Mouse (Mus musculus) kidney, postnatal 14 days (tissue): Measurements from ENCODE around the gene Zmiz1.

Source experiments
- DNase-seq: peaks from one replicate; pipeline ENCODE4 v3.0.0; 2022; ENCODE audit warnings: mixed read lengths

Gene Zmiz1

DNA sequence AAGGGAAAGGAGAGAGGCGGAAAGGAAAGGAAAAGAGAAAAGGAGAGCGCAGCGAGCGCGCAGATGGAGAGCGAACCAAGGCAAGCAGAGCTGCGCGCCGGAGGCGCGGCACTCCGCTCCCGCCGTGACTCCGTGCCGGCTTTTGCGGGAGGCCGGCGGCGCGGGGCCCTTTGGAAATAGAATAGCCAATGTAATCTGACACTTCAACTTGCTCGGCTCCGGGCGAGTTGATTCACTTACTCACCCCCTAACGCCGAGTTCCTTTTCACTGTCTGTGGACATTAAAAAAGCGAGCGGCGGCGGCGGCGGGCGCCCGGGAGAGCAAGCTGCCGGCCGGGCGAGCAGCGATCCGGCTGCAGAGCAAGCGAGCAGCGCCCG, at the start of gene Zmiz1:
Gene Zmiz1, plus strand, starts transcription at position 170 of the 378 bp plus-strand sequence.
- peak; percentile 96 for DNase-seq

DNA sequence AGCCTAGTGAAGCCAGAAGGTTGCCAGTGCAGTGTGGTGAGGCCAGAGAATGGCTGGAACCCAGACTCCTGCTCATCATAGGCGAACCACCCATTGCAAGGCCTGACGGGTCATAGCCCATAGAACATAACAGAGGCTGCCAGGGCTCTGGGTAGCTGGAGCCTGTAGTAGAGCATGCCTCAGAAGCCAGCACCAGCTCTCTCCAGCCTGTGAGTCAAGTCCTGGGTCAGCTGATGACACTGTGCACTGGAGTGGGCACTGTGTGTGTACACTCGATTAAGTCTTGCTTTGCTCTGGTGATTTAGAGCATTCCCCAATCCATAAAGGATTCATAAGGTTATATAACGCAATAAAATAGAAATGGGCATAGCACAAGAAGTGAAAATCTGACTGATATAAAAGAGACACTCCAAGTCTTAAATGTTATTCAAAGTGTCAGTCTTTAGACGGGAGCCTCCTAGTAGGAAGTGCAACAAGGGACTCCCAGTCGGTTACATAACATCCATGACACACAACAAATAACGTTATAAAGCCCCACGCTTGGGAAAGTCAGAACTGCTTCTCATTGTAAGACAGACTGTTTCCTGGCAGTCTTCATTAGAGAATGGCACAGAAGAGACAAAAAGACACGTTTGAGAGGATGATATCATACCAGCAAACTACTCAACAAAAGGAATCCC, 47.0 kb upstream of the Zmiz1 start:
- DNase-seq = no peak

DNA sequence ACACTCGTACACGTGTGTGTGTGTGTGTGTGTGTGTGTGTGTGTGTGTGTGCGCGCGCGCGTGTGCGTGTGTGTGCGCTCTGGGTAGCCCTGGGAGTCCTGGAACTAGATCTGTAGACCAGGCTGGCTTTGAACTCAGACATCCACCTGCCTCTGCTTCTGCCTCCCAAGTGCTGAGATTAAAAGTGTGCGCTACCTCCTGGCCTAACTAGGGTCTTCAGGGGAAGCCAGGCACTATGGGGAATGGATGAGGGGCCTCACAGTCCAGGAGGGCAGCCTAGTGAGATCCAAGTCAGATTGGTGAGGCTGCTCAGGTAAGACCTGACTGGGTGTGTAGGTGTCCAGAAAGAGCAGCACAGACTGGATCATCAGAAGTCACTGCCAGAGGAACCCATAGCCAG, 46.2 kb upstream of the Zmiz1 start:
- no peak for DNase-seq

DNA sequence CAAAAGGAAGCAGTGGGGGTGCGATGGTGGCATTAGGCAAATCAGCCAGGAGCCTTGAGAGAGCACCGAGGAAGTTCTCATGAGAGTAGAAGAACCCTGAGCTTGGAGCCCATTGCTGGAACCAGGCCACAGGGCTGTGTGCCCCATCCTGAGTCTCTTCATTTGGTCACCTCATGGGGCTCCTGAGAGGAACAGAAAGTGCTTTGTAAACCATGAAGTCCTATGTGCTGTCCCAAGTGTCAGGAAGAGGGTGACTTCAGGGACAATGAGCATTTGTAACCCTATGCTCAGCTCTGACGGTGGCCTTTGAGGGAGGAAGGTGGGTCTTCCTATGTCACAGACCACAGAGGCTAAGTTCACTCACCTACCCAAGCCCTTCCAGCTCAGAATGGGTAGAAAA, 45.5 kb upstream of the Zmiz1 start:
- no peak for DNase-seq

DNA sequence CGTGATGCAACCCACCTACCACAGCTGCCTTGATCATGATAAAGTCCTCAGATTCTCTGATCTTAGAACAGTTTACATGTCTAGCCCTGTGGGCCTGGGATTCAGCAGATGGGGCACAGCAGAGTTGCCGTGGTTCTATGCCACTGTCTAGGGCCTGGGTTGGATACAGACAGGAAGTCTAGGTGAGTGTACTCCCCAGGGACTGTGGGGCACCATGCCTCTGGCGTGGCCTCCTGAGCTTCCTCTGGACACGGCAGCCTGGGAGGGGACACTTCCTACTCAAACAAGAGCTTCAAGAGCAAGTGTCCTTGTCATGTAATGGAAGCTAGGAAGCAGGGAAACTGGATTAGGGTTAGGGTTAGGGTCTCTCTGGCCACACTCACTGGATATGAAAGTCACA, 44.9 kb upstream of the Zmiz1 start:
- DNase-seq = no peak

DNA sequence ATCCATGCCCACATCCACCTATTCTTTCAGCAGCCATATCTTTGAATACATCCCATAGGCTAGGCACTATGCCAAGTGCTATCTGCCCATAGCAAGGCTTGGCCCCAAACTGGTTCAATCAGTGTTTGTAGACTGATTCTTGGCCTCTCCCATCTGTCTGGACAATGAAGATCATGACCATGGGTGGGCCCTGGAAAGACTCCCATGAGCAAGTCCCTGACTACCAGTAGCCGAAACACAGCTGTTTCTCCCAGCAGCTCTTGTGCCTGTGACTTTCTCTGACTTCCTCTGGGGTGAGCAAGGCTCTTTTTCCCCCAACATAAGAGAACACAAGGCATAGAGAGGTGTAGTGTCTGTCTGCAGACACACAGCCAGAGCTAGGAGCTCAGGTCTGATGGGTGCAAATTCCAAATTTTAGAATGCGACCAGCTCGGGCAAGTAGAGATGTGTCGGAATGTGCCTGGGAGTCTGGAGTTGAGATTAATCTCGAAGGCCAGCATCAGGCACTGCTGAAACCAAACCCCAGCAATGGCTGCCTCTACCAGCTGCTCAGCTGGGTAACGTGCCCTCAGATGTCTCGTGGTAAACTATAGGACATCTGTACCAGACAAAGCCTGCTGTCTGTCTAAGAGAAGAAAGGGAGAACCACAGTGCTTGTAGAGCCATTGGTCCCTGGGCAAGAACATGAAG, 38.8 kb upstream of the Zmiz1 start:
- DNase-seq = no peak

DNA sequence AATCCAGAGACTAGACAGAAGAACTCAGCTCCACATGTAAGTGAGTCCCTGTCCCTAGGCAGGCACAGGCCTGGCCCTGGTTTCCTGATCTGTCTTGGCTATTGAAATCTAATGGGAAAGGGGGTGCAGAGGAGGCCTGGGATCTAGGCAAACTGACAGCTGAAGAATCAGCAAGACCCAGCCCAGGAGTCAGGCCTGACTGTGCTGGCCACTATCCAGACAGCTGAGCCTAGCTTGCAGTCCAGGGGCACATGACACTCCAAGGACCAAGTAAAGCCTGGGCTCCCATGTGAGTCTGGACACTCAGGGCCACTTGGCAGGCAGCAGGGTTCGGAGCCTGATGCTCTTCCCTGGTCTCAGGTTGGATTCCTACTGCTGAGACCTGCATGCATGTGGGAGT, 38.0 kb upstream of the Zmiz1 start:
- DNase-seq = peak; percentile 62

DNA sequence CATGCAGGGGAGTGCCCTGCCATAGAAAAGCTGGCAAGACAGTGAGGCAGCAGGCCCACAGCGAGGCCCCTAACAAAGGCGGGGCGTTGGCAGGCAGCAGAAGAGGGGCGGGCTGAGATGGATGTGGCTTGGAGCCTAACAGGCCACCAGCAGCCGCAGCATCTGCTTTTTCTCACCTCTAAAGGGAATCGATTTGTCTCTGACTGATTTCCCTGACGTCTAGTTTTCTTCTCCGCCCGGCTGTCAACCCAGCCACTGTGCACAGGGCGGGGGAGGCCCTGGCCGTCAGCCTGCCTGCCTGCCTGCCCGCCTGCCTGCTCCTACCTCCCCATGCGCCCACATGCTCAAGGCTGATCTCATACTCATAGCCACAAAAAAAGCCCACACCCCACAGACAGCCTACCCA, 37.4 kb upstream of the Zmiz1 start:
- no peak for DNase-seq

DNA sequence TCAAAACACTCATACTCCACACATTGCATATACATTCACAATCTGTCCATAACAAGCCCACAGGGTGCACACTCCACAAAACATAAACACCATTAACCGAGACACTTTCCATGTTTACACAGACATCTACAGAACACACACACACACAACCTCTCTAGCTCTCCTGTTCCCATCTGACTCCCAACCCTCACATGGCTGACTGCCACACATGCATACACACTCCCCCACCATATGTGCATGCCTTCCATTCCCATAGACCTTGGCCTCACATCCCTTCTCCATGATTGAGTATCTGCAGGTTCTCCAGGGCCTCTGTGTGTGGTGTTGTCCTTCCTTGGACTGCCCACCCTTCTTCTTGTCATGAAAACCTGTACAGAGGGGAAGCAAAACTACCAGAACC, 36.0 kb upstream of the Zmiz1 start:
- no peak for DNase-seq

DNA sequence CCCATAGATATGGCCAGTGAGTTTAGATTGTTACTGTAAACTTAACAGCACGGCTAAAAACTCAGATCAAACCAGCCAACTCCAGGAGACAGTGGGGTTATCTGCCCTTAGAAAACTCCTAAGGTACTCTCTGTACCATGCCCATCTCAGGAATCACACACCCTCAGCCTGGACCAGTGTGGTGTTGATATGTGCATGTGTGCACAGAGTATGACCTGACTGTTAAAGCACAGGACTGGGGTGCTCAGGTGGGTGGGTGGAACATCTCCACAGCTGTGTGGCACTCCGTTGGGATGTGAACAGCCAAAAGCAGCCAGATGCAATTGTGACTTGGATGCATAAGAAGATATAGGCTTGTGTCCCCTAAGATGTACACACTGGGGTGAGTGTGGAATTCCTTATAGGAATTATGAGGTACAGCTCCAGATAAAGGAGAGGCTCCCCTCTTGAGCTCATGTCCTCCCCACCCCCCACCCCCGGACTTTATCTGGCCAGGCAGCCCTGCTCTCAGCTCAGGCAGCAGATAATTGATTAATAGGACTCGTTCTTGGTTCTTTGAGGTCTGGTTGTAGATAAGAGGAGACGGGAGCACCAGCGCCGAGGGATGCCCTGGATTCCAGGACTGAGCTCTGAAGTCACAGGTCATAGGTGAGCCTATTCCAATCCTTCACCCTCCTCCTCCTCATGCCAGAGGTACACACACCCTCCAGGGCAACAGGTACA, 35.1 kb upstream of the Zmiz1 start:
- DNase-seq = no peak

DNA sequence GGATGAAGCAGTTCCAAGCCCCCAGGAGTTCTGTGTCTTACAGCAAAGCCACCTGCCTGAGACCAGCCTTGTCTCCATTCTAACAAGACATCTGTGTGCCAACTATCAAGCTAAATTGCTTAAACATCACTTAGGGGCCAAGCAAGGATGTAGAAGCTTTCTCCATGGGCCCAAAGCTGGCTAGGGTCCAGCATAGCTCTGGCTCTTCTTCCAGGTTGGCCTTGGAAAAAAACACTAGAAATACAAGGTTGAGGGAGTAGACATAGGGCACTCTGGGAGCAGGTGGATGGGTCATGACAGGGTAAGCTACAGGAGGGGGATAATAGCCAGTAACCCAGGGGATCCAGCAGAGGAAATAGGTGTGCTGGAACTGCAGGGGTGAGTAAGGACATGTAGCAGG, 20.7 kb upstream of the Zmiz1 start:
- no peak for DNase-seq

DNA sequence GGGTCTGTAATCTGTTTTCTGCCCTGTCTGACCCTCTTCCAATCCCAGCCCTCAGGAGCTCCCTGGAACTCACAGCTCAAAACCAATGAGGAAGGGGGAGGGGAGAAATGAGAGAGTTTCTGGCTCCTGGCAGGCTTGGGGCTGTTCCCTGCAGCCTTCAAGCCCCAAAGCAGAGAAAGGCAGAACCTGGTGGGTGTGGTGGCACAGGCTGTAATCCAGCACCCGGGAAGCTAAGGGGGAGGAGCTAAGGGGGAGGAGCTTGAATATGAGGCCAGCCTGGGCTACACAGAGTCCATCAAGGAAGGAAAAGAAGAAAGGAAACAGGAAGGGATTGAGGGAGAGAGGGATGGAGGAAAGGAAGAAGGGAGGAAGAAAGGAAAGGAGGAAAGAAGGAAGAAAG, 18.9 kb upstream of the Zmiz1 start:
- no peak for DNase-seq

DNA sequence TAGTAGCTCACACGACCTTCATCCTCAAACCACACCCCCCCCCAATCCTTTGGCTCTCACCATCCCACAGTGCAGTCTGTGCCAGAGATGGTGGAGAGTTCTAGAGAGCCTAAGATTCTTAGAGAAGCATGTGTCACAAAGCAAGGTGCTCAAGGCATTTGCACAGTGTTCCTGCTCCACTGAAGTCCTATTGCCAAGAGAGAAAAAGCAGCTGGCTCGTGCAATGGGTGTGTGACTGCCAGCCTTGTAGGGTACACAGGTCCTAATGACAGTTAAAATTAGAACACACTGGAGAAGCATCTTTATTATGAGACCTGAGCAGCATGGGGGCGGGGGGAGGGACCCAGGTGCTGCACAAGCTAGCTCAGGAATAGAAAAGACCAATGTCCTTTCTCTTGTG, 18.2 kb upstream of the Zmiz1 start:
- no peak for DNase-seq

DNA sequence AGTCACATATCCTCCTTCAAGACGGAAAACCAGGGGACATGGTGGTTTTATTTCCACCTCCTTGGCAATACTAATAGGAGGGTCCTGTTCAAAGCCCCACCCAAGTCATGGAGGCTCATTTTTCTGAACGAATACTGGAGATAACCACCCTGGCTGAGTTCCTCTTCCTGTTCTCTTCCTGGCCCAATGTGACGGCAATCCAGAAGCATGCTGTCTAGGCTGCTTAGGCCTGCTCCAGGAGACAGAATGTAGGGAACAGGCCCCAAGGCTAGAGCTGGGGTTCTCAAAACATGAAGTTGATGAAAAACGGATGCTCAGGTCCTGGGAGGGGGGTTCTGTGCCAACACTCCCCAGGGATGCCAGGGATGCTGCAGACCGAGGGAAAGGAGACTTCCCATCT, 17.5 kb upstream of the Zmiz1 start:
- no peak for DNase-seq

DNA sequence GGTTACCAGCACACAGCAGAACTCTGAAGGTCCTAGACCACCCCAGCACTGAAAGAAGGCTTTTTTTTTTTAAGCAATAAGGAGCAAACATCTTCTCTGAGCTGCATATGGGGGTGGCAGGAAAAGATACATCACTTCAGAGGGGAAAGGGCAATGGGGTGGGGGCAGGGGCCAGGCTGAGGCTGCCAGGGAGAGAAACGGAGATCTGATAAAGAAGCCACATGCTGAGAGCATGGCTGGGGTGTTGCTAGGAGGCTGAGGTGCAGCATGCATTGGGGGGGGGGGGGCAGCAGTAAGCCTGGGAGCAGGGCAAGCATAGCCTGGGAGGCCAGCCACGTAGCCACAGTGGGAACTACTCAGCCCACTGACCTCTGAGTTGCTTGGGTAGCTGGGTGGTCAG, 16.3 kb upstream of the Zmiz1 start:
- no peak for DNase-seq

DNA sequence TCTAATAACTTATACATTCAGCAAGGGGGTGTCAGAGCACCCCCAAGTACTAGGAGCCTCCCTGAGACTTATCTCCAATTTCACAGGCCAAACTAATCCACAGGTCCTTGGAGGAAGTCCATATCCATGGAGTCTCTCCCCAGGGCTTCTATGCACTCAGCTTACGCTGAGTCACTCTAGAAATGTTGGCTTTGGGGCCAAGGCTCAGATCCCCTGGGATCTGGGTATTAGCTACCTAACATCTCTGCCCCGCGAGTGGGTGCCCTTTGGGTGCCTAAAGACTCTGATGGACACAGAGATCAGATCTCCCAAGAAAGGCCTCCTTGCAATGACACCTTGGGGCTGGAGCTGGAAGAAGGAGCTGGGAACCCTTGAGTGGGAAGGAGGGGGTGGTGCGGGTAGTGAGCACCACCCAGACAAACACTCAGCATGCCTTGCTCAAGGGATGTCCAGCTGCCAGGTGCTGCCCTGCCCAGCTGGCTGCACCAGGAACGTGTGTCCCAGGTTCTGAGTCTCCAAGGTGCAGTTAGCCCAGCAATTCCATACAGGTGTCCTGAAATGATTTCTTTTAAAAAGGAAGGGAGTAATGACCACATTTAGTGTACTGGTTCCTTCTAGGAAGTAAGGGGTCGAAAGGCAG, 11.7 kb upstream of the Zmiz1 start:
- no peak for DNase-seq

DNA sequence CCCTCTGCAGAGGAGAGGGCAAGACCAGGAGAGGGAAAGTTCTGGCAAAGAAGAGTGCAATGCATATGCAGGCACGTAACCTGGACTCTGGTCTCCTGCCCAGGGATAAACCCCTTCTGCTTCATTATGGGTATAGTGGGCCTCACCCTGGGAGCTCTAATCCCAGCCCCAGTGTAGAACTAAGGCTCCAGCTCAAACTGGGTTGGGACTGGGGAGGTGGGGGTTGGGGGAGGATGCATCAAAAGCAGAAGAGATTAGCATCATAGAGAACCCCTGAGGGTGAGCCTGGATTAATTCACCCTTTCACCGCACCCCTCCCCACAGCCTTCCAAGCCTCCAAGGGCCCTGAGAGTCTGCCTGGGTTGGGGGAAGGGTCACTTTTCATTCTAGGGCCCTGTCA, 10.5 kb upstream of the Zmiz1 start:
- DNase-seq = no peak

DNA sequence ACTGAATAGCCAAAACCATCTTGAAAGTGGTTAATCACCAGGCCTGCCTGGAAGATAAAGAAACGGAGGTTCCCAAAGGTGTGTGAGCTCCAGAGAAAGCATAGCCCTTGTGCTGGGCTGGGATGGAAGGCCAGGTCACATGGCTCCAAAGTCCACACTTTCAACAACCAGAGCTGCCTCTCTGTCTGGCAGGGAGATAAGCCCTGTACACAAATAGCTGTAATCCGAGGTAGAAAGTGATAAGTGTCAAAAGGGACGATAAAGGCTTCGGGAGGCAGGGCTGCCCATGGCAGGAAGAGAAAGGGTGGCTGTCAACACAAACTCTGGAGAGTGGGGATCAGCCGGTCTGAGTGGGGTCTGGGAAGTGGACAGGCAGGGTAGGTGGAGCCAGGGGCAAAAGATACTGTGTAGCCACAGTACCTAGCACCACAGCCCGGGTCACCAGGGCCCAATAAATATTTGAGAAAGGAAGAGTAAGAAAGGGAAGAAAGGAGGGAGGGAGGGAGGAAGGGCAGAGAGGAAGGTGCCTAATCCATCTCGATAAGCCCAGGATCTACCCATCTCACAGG, 7.8 kb upstream of the Zmiz1 start:
- no peak for DNase-seq

DNA sequence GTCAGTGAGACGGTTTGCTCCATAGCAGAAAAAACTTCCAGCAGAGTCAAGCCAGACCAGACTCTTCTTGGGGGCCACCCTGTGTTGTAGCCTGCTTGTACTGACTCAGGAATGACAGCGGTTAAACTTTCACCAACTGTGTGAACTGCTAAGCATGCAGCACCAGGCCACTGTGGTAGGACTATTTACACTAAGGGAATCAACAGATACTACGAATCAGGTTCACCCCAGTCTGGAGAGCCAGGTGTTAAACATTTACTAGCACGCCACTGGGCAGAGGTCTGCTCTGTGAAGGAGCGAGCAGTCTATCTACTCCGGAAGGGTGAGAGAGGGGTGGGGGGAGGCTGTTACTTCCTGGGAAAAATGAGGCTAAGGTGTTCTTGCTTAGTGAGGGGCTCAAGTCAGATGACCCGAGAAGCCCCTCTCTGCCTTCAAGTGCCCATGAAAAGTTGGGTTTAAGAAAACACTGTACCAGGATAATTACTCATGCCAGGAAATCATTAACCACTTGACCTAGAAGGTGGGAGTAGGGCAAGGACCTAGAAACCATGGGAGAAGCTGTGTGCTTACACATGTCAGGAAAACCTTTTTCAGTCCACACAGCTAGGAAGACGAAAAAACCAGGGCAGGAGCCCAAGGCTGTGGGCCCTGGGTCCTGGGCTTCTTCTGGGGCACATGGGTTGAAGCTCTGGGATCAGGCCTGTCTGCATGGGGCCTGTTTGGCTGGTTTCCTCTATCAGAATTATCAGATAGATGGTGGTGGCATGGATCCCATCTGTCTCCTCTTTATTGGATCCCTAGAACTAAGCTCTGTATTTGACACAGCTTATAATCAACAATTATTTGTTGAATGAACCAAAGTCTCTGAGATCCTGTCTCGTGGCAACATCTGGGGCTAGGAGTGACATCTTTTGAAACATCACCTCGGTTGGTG, 7.0 kb upstream of the Zmiz1 start:
- DNase-seq = peak; percentile 90

DNA sequence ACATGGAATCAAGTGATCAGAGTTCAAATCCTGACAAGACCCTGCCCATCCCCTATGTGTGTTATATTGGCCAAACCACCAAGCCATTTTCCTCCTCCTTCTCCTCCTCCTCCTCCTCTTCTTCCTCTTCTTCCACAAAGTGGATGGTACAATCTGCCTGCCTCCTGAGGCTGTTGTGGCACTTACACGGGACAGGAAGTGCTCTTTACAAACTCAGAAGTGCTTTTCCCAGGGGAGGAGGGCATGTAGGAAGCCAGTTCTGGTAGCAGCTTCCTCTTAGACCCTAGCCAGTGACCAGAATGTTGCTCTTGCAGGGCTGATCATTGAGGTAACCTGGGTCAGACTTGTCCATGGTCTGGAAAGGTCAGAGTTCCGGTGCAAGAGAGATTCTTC, 6.4 kb upstream of the Zmiz1 start:
- DNase-seq = no peak

DNA sequence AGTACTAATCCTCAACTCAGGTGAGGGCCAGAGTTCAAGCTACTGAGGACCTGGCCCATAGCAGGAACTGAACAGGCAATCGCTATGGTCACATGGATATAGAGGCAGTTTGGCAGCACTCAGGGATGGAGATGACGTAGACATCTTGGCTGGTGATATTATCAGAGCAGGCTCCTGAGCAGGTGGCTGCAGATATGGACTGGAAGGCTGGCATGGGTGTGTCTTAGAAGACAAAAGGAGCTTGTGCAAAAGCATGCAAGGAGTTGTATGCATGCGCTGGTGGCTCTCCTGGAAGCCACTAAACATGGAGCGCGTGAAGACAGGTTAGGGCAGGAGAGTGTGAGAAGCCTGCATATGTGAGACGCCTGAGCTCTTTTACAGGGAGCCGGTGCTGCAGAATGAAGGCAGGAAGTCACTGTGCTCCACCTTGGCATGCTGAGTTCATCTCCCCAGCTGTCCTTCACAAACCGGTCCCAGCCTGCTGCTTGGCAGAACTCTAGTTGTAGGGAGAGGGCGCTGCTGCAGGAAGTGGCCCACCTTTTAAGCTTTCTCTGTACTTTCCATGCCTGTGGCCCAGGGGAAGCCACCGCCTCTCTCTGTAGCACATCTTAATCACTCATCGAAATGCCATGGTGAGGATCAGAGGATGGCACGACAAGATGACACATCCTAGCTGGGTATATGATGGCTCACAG, 4.8 kb upstream of the Zmiz1 start:
- DNase-seq = peak; percentile 47
